Mouse (Mus musculus): Measurements from ENCODE around the gene Phc3.

Phc3 gene

DNA sequence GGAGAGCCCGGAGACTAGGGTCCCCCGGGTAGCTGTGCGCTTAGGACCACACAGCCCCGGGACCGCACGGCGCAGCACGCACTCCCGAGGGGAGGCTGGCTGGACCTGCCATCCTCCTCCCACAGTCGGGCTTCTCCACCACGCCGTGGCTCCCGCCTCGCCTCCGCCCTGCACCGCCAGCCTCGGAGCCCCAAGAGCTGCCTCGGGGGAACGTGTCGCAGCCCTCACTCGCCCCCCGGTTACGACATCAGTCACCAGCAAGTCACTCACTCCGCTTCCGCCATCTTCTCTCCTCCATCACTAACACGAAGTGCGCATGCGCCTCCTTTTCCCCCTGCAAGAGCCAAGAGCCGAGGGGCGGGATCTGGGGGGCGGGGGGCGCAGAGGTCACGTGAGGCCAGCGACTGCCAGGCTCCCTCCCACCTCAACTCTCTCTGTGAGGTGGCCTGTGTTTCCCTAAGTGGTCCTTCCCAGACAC, at the start of gene Phc3:
Gene Phc3 (minus strand): TSS at position 312 of the 478 bp plus-strand sequence.
- DNase-seq: peak; percentile 95

GRCm38 (mm10) chr3:31017652-31018051, 48.4 kb upstream of the Phc3 start:
- DNase-seq: no peak

DNA sequence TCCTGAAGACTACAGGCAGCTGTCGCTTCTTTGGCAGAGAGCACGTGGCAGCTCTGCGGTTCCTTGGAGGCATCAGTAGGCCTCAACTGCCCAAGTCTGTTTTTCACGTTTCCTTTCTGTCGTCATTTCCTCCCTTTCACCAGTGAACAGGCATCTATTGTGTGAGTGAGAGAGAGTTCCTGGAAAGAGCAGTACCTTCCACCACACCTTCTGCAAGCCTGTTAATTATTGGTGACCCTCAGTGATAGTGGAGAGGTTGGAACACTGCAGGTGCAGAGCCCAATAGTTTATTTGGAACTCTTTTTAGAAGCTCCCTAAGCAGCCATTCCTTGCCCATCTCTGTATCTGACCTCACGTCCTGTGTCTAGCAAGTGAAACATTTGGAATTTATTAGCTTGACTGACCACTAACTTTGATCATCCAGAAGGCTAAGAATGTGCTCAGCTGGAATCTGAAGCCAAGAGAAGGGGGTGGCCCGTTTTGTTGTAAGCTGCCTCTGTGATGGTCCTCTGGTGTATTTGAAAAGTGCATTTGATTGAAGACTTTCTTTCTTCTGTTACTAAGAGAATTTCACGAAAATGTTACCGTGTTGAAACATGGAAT, 47.5 kb upstream of the Phc3 start:
- no peak for DNase-seq

GRCm38 (mm10) chr3:31015682-31016443, 46.6 kb upstream of the Phc3 start:
- no peak for DNase-seq

DNA sequence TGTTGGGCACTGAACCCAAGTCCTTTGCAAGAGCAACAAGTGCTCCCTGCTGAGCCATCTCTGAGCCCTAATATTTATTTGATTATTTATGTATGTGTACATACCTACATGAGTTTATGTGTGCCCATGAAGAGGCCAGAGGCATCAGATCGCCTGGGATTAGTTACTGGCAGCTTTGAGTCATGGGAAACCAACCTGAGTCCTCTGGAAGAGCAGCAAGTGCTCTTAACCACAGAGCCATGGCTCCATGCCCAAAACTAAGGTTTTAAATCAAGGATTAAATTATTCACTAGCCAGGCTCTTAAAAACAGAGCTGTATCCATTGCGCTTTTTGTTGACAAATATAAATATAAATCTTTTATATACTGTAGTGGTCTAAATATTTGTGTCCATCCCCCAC, 45.2 kb upstream of the Phc3 start:
- no peak for DNase-seq

DNA sequence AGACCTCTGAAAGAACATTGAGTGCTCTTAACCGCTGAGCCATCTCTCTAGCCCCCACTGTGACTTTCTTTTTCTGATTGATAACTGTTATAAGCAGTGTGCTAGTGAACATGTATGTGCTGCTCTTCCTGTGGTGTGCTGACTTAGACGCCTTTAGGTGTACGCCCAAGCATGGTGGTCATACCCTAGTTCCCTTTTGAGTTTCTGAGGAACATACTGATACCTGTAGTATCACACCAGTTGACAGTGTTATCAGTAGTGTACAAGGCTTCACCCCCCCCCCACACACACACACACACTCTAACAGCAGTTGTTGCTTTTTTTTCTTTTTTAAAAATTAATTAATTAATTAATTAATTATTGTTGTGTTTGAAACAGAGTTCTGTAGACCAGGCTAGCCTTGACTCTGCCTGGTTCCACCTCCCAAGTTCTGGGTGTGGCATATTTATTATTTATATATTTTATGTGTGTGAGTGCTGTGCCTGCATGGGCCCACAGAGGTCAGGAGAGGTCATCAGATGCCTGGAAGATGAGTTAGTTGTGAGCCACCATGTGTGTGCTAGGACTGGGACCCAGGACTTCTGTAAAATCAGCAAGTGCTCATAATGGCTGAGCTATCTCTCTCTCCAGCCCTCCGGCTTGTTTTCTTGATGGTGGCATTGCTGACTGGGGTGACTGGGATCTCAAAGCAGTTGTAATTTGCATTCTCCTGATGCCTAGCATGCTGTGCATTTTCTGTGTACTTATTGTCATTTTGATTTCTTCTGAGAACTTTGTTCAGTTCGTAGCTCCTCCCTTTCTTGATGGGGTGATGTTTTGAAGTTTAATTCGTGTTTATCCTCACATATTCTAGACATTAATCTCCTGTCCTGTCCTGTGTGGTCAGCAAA, 35.4 kb upstream of the Phc3 start:
- no peak for DNase-seq

DNA sequence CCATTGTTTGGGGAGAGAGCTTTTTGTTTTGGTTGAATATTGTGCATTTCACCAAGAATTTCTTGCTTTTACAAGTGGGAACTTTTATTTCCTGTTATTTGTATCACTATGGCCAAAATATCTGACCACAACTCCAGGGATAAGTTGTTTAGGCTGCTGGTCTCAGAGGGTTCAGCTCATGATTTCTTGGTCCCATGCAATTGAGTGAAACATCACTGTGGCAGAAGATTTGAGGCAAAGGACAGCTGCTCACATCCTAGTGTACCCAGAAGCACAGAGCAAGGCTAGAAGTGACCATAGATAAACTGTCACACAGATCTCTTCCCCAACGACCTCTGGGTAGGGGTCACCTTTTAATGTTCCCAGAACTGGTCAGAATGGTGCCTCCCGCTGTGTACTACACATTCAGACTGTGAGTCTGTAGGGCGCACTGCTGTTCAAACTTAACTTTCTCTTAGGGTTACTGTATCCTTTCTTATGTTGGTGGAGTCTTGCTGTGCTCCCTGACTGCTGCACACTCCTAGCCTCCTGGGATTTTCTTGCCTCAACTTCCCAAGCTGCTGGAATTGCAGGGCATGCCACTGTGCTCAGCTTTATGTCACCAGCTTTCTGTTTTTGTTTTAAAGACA, 31.9 kb upstream of the Phc3 start:
- no peak for DNase-seq

DNA sequence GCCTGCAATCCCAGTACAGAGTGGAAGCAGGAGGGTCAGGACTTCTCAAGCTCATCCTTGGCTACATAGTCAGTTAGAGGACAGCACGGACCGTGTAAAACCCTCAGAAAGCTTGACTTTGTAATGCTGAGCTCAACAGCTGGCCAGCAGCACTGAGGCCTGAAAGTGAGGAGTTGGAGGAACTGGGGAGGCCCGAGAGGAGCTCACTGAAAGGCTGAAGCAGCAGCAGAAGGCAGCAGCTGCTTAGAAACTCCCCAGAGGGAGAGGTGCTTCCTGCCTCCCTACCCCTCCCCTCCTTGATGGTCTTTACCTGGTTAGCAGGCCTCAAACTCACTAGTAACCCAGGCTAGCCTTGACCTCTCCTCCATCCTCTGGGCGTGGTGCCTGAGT, 30.8 kb upstream of the Phc3 start:
- DNase-seq: peak; percentile 29

DNA sequence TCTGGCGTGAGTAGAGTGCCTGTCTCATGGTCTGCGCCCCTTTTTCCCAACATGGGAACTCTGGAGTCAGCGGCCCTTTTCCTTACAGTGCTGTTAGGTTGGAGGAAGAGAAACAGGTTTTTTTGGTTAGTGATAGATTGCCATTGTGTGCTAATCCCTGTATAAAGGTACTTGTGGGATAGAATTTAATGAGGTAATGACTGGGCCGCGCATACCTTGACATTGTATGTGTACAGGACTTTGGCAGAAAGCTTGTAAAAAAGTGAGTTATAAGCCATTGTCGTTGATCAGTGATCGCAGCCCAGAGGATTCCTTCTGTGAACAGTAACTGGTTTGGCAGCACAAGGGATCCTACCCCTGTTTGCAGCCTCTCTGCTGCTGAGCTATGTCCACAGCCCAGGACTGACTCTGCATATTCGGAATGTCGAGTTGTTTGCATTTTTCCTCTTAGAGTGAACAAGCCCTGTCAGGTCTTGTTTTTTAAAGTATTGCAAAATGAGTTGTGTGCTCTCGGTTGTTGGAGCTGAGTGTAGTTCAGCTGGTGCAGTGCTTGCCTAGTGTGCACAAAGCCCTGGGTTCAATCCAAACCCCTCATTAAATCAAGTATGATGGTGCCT, 30.3 kb upstream of the Phc3 start:
- peak; percentile 53 for DNase-seq

- DNase-seq: no peak
Measured at GRCm38 (mm10) chr3:30996688-30997014, 27.4 kb upstream of the Phc3 start.

- DNase-seq: no peak
Measured at GRCm38 (mm10) chr3:30995899-30996687, 26.9 kb upstream of the Phc3 start.

GRCm38 (mm10) chr3:30995283-30995898, 26.2 kb upstream of the Phc3 start, which contains the start of gene Prkci:
Prkci (plus strand) TSS chr3:30995747.
- peak; percentile 97 for DNase-seq

GRCm38 (mm10) chr3:30994859-30995258, 25.6 kb upstream of the Phc3 start:
- DNase-seq: no peak

DNA sequence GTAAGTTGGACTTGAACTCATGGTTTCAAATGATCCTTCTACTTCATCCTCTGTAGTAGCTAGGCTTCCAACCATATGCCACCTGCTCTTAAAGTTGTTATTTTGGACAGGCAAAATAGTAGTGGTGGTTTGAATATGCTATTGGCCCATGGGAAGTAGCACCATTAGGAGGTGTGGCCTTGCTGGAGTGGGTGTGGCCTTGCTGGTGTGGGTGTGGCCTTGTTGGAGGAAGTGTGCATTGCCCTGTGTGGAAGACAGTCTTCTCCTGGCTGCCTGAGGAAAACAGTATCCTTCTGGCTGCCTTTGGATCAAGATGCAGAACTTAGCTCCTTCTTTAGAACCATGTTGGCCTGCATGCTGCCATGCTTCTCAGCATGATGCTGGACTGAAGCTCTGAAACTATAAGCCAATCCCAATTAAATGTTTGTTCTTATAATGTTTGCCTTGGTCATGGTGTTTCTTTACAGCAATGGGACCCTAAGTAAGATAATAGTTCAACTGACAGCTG, 23.9 kb upstream of the Phc3 start:
- DNase-seq: peak; percentile 35

DNA sequence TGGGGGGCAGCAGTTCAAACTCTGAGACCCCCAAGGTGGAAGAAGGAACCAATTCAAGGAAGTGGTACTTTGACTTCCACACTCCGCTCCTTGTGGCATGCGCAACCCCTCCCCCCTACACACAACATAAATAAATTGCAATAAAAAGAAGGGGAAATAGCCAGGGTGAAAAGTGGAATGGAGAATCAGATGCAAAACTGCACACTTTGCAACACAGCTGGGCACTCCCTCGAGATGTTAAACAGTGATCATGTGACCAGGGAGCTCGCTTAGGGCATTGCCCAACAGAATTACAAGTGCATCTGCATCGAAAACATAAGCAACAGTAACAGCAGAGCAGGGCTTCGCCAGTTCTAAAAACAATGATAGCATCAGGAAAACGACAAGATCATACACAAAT, 22.9 kb upstream of the Phc3 start:
- no peak for DNase-seq

GRCm38 (mm10) chr3:30987396-30988318, 18.4 kb upstream of the Phc3 start:
- no peak for DNase-seq

- no peak for DNase-seq
Measured at GRCm38 (mm10) chr3:30982924-30983536, 13.8 kb upstream of the Phc3 start.

DNA sequence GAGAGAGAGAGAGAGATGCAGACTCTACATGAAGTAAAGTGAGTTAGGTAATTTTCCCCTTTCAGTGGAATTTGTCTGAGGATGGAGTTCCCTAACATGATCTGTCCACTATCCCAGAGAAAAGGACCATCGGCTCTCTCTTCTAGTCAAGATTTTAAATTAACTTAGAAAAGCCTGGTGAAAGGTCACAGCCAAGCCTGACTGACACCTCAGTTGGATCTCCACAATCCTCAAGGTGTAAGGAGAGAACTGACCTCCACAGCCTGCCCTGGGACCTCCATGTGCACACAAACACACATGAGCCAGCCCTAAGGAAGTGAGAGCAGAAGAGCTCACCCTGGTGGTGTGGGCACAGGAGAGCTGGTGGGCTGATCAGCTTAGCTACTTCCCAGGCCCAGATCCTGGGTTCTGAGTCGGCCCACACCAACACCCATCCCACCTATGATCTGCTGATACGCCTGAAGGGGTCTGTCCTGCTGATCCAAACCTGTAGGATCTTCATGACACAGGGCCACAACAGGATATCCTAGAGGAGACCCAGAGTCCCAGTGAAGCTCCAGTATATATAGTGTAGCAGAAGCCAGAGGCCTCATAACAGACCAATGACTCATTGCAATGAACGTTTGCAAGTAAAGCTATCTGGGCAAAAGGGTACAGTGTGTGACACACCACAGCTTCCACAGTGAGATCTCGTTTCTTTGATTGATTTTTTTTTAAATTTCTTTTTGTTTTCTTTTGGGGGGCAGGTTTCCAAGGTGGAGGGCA, 12.6 kb upstream of the Phc3 start:
- DNase-seq: no peak
